Mouse (Mus musculus) heart, postnatal 0 days (tissue): ENCODE measurements at regions not wholly inside any gene's neighbourhood (a gene's known extent, or its start where the extent isn't known, plus 50 kb on each side); places are given as distances from the start of the nearest gene placed in this dataset.

Source experiments
- ATAC-seq: fragments of 200-750 bp; cut with Nextera tagmentation; 2 replicates; pipeline ENCODE4 v1.8.0; 2017; ENCODE audit warnings: low read depth, moderate number of reproducible peaks, moderate library complexity; ENCODE audit not compliant: insufficient read depth
- DNase-seq: peaks from one replicate; pipeline ENCODE4 v3.0.0-alpha.2; 2016; ENCODE audit warnings: low spot score
- H3K27ac ChIP-seq: fragments of 300-500 bp; sonication (generic); 2 replicates; pipeline ENCODE4 v1.5.1; 2014; ENCODE audit warnings: low read depth, mild to moderate bottlenecking
- H3K27me3 ChIP-seq: fragments of 300-500 bp; sonication (generic); 2 replicates; pipeline ENCODE4 v1.6.1; 2014; ENCODE audit warnings: low read length, mixed read lengths; ENCODE audit not compliant: control insufficient read depth, insufficient read depth
- H3K36me3 ChIP-seq: fragments of 300-500 bp; sonication (generic); replicated peaks from 2 replicates; pipeline ENCODE4 v1.6.1; 2014; ENCODE audit warnings: low read length, mixed read lengths; ENCODE audit not compliant: control insufficient read depth, insufficient read depth
- H3K4me1 ChIP-seq: fragments of 300-500 bp; sonication (generic); 2 replicates; pipeline ENCODE4 v1.6.1; 2014; ENCODE audit warnings: antibody characterized with exemption; ENCODE audit not compliant: control insufficient read depth, insufficient read depth
- H3K4me2 ChIP-seq: fragments of 300-500 bp; sonication (generic); 2 replicates; pipeline ENCODE4 v1.6.1; 2014; ENCODE audit warnings: low read depth, mild to moderate bottlenecking, low read length, moderate library complexity
- H3K4me3 ChIP-seq: fragments of 300-500 bp; sonication (generic); 2 replicates; pipeline ENCODE4 v1.5.1; 2014; ENCODE audit warnings: low read depth, low read length
- H3K9ac ChIP-seq: fragments of 300-500 bp; sonication (generic); replicated peaks from 2 replicates; pipeline ENCODE4 v1.6.1; 2014; ENCODE audit warnings: low read depth, low read length, mixed read lengths
- H3K9me3 ChIP-seq: fragments of 300-500 bp; sonication (generic); replicated peaks from 2 replicates; pipeline ENCODE4 v1.6.1; 2016; ENCODE audit warnings: low read length; ENCODE audit not compliant: control insufficient read depth
- CTCF ChIP-seq: IDR thresholded peaks from 2 replicates; pipeline ENCODE4 v1.5.1; 2016; ENCODE audit warnings: antibody characterized with exemption, control low read depth, low read depth
- EP300 ChIP-seq: IDR thresholded peaks from 2 replicates; pipeline ENCODE4 v1.6.1; 2016; ENCODE audit warnings: antibody characterized with exemption, low read depth
- WGBS: fragments of 180-500 bp; shearing (Covaris S2); extraction: QIAGEN DNeasy Blood & Tissue Kit; methylation state at CpG from one replicate; pipeline ENCODE4 v1.1.7; 2014; 5-methylcytosine and 5-hydroxymethylcytosine counted together

DNA sequence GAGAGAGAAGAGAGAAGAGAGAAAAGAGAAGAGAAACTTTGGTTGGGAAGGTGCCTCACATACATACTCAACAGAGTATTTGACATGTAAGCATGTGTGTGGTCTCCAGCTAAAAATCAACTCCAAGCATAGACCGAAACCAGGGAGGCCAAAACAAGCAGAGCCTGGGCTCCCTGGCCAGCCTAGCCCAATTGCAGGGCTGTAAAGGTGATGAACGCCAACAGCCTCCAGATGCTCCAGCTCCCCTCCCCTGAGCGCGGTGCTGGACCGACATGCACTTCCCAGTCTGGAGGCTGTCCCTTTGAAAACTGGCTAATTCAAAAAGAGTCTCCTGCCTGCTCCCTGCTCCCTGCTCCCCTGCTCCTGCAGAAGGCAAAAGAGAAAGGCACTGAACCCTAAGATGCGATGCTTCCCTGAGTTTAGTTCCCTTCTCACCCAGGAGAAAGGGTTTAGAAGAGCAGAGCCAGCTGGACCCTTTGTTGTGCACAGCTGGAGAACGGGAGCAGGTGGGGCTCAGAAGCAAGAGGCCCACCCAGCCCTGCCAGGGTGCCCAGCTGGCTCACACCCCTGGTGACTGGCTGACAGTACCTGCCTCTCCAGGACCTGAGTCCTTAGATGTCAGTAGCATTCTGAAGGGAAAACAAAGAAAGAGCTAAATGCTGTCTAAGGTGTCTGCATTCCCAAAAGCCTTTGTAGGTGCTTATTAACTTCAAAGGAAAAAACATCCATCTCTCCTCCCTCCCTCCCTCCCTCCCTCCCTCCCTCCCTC is 255.2 kb upstream of the Arid1b start:
- H3K9me3 ChIP-seq = no peaks in the 10 kb centered on the region
- H3K4me2 ChIP-seq = no peak overlapping the region
- DNase-seq (no peak), ATAC-seq (no peak)
- no peak overlapping the region for H3K4me3 ChIP-seq
- no peaks in the 10 kb centered on the region for H3K36me3 ChIP-seq
- H3K27me3 ChIP-seq = no peaks in the 10 kb centered on the region
- H3K9ac ChIP-seq = no peak overlapping the region
- 24% methylated on average over 7 of the region's 7 CpGs for WGBS
- no peaks in the 10 kb centered on the region for H3K4me1 ChIP-seq
- H3K27ac ChIP-seq = no peak overlapping the region
- no peak for TF ChIP-seq CTCF

DNA sequence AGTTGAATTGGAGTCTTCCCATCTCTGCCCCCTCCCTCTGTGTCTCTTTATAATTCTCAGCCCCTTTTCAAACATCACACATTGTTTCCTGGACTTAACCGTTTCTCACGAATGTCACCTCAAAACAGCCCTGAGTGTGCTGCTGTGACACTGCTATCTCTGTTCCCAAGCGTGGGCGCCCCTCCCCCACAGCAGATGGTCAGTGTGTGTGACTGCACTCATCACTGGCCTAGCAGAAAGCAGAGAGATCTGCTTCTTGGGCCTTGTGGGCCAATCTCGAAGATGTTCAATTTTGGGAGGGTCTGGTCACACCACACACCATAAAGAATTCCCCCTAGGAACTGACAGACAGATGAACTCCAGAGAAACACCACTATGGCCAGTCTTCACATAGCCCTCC is 253.3 kb upstream of the Arid1b start:
- 28% methylated on average over 5 of the region's 5 CpGs for WGBS
- H3K36me3 ChIP-seq = no peaks in the 10 kb centered on the region
- H3K9me3 ChIP-seq = no peaks in the 10 kb centered on the region
- ATAC-seq (no peak), DNase-seq (no peak)
- no peak overlapping the region for H3K27ac ChIP-seq
- H3K4me1 ChIP-seq = no peaks in the 10 kb centered on the region
- no peak overlapping the region for H3K4me3 ChIP-seq
- no peak overlapping the region for H3K9ac ChIP-seq
- no peaks in the 10 kb centered on the region for H3K27me3 ChIP-seq
- H3K4me2 ChIP-seq = no peak overlapping the region
- TF ChIP-seq EP300 (no peak), CTCF (no peak)

DNA sequence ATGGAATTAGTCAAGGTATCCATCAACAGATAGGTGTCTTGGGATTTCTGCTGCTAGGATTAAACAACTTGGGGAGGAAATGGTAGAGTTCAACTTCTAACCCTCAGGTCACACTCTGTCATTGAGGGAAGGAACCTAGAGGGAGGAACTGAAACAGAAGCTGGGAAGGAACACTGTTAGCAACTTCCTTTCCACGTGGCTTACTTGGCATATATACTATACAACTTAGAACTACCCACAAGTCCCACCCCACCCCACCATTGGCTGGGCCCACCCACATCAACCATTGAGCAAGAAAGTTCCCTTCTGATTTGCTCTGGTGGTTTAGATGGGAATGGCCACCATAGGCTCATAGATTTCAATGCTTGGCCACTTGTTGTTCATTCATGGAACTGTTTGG is 251.8 kb upstream of the Arid1b start:
- Histone ChIP-seq H3K27ac (no peak overlapping the region), H3K4me2 (no peak overlapping the region), H3K4me3 (no peak overlapping the region), H3K27me3 (no peaks in the 10 kb centered on the region), H3K4me1 (no peaks in the 10 kb centered on the region), H3K36me3 (no peaks in the 10 kb centered on the region), H3K9ac (no peak overlapping the region), H3K9me3 (no peaks in the 10 kb centered on the region)
- TF ChIP-seq CTCF = no peak
- TF ChIP-seq EP300 = no peak
- no peak for ATAC-seq
- 50% methylated on average over 1 of the region's 1 CpGs for WGBS
- no peak for DNase-seq

DNA sequence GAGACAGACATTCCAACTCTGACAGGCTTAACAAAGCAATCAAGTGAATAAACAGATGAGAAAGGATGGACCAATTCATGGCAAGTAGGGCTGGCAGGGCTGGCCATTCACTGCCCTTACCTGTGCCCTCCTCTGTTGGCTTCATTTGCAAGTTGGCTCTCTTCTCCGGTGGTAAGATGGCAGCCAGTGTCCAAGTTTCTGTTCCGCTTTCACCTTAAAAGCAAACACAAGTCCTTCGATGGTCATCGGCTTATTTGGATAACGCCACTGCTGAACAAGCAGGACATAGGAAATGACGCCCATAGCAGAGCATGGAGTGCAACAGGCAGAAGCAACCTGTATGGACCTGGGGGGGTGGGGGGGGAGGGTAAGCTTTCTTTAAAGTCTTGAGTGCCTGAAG is 231.2 kb upstream of the Arid1b start:
- TF ChIP-seq CTCF (no peak), EP300 (no peak)
- H3K9ac ChIP-seq = no peak overlapping the region
- H3K9me3 ChIP-seq = no peaks in the 10 kb centered on the region
- no peak overlapping the region for H3K4me2 ChIP-seq
- no peaks in the 10 kb centered on the region for H3K36me3 ChIP-seq
- no peak overlapping the region for H3K4me3 ChIP-seq
- 88% methylated on average over 6 of the region's 6 CpGs for WGBS
- H3K27ac ChIP-seq = no peak overlapping the region
- no peak for ATAC-seq
- H3K27me3 ChIP-seq = no peaks in the 10 kb centered on the region
- no peak for DNase-seq
- H3K4me1 ChIP-seq = no peaks in the 10 kb centered on the region

DNA sequence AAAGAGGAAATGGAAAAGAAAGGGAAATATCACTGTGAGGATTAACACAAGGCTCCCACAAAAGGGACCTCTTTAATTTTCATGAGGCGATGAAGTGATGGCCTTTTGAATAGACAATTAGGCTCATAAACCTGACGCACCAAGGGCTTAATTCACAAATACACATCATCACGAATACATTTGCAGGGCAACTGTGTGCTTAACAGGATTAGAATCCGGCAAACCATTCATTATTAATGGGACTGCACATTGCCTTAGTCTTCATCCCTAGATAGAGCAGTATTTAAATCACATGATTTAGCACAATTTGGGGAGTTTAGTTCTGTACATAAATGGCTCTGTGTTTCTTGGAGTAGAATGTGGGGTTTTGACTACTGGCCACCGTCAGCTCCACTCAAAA is 228.4 kb upstream of the Arid1b start:
- DNase-seq (no peak), ATAC-seq (no peak)
- 80% methylated on average over 5 of the region's 5 CpGs for WGBS
- TF ChIP-seq EP300 (no peak), CTCF (no peak)
- Histone ChIP-seq H3K27ac (no peak overlapping the region), H3K27me3 (no peaks in the 10 kb centered on the region), H3K9ac (no peak overlapping the region), H3K4me3 (no peak overlapping the region), H3K4me1 (no peaks in the 10 kb centered on the region), H3K4me2 (no peak overlapping the region), H3K9me3 (no peaks in the 10 kb centered on the region), H3K36me3 (no peaks in the 10 kb centered on the region)

DNA sequence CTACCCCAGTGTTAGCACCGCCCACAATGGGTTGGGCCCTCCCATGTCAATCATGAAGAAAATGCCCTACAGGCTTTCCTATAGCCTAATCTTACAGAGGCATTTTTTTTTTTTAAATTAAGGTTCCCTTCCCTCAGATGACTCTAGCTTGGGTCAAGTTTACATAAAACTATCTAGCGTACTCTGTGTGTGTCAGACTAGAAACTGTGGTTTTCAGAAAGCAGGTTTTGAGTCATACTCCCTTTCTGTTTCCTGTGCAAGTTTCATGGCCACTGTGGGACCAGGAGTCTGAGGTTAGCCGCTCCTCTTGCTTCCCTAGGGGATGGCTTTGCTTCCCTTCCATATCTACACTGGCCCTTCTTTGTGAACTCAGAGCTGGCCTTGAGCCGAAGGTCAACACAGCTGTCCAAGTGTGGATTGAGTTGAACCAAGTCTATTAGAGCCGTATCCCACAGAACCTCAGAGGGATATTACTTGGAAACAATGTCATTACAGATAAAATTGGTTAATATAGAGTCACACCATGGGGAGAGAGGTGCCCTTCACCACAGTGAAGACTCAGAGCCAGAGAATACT is 226.1 kb upstream of the Arid1b start:
- H3K4me3 ChIP-seq = no peak overlapping the region
- no peaks in the 10 kb centered on the region for H3K27me3 ChIP-seq
- no peaks in the 10 kb centered on the region for H3K4me1 ChIP-seq
- no peaks in the 10 kb centered on the region for H3K36me3 ChIP-seq
- no peaks in the 10 kb centered on the region for H3K9me3 ChIP-seq
- DNase-seq (no peak), ATAC-seq (no peak)
- no peak overlapping the region for H3K9ac ChIP-seq
- 76% methylated on average over 5 of the region's 5 CpGs for WGBS
- TF ChIP-seq EP300 (no peak), CTCF (no peak)
- H3K4me2 ChIP-seq = no peak overlapping the region
- no peak overlapping the region for H3K27ac ChIP-seq
